Mouse (Mus musculus): ENCODE data around the gene Tcp11.

GRCm38 (mm10) chr17:28018776-28019175 lies 61.7 kb downstream of the Tcp11 start:
- TF ChIP-seq CTCF (IDR thresholded peaks at IDR 0.05; ENCODE audit: control insufficient read depth, insufficient read depth, insufficient replicate concordance, low read depth, low read length) (no peak), POLR2A (IDR thresholded peaks at IDR 0.05; ENCODE audit: control insufficient read depth, low read depth, low read length) (no peak)

Measured in testis, adult 2 months (tissue).